Mouse (Mus musculus): ENCODE measurements around the gene Pgpep1l.

DNA sequence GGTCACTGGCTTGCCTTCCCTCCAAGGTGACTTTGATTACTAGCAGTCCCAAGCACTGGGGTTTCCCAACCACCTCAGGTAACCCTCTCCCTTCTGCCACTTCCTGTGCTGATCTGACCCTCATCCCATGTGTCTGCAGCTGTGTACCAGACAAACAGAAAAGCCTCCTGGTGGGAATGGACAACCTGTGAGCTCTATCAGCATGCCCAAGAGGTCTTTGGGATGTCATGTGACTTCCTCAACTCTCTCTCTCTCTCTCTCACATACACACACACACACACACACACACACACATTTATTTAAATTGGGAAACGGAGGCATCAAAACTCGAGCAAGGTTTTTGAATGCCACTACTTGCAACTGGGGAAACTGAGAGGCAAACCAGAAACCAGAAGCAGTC, 6.3 kb downstream of the Pgpep1l start:
- TF ChIP-seq CTCF (IDR thresholded peaks at IDR 0.05; ENCODE audit: control insufficient read depth, insufficient read depth, insufficient read length) (no peak), MYOG (IDR thresholded peaks at IDR 0.05; ENCODE audit: control insufficient read depth, extremely low read depth, insufficient read length) (no peak), USF1 (IDR thresholded peaks at IDR 0.05; ENCODE audit: low read depth) (no peak), MYOD1 (IDR thresholded peaks at IDR 0.05; ENCODE audit: control insufficient read depth, insufficient read length, low read depth) (no peak), MAX (IDR thresholded peaks at IDR 0.05) (no peak), CEBPB (IDR thresholded peaks at IDR 0.05; ENCODE audit: low read depth) (no peak)
